Mouse (Mus musculus): ENCODE measurements at regions not wholly inside any gene's neighbourhood (a gene's known extent, or its start where the extent isn't known, plus 50 kb on each side); places are given as distances from the start of the nearest gene placed in this dataset.
"Not testable (repeated sequence)": the region's sequence is repeated elsewhere in the genome, so short reads cannot be mapped to it uniquely, and the experiment has no call there.

DNA sequence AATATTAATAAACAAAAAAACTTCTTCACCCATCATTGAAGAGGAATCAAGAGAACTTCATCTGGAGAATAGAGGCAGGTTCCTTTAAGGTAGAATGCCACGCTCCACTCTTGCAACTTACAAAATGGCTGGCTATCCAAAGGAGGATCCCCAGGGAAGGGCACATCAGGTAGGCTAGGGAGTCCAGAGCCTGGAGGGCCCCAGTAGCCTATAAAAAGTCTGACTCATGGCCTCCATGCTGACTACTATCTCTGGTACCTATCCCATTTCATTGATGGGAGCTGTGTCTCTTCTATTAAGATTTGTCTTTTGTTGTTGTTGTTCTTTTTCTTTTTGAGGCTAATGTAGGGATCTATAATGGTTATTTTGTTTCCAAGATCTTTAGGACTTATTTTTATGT is 294.4 kb upstream of the Nr5a2 start:
- Histone ChIP-seq H3K4me3 (no peak overlapping the region), H3K9me3 (no peaks in the 10 kb centered on the region), H3K9ac (replicated peaks) (no peak overlapping the region), H3K4me1 (peaks cover 6% of the 10 kb centered on the region; the same call in 1 of the 2 replicates), H3K27me3 (no peaks in the 10 kb centered on the region), H3K27ac (replicated peaks) (peak overlapping the region; percentile 47; the same call in 1 of the 2 replicates), H3K36me3 (no peaks in the 10 kb centered on the region), H3K4me2 (replicated peaks) (no peak overlapping the region)
- ATAC-seq (replicated peaks), result no peak
- 72% methylated on average over 1 of the region's 1 CpGs for WGBS

DNA sequence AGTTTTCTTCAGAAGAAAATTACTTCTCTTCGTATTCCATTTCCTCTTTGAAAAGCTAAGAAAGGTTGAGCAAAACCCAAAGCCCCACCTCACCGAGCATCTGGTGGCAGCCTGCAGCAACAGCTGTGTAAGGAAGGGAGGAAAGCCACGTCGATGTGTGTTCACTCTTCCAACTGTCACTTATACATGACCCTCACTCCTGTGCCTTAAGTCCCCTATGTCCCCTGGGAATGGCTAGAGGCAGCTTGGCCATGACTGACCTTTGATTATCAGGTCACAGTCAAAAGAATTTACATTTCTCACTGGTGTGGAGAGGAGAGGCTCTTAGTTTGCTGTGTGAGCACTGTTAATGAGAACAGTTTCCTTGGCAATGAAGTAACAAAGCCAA is 266.8 kb upstream of the Nr5a2 start:
- H3K4me3 ChIP-seq, result no peak overlapping the region

GRCm38 (mm10) chr1:137226479-137227097 is 266.3 kb upstream of the Nr5a2 start:
- no peaks in the 10 kb centered on the region for H3K9me3 ChIP-seq
- no peaks in the 10 kb centered on the region for H3K27me3 ChIP-seq
- H3K36me3 ChIP-seq, result no peaks in the 10 kb centered on the region
- H3K4me1 ChIP-seq, result peaks cover 4% of the 10 kb centered on the region
- H3K4me2 ChIP-seq (replicated peaks), result no peak overlapping the region
- H3K27ac ChIP-seq (replicated peaks), result no peak overlapping the region
- ATAC-seq (replicated peaks), result no peak
- H3K4me3 ChIP-seq, result no peak overlapping the region
- WGBS, result 79% methylated on average over 6 of the region's 6 CpGs
- H3K9ac ChIP-seq (replicated peaks), result no peak overlapping the region

More for the DNA sequence above, 266.8 kb upstream of the Nr5a2 start:
- Histone ChIP-seq H3K9me3 (no peaks in the 10 kb centered on the region), H3K9ac (replicated peaks) (no peak overlapping the region), H3K4me2 (replicated peaks) (no peak overlapping the region), H3K27me3 (no peaks in the 10 kb centered on the region), H3K27ac (replicated peaks) (no peak overlapping the region), H3K36me3 (no peaks in the 10 kb centered on the region), H3K4me1 (no peaks in the 10 kb centered on the region)
- WGBS, result 82% methylated on average over 4 of the region's 4 CpGs
- no peak for ATAC-seq (replicated peaks)

DNA sequence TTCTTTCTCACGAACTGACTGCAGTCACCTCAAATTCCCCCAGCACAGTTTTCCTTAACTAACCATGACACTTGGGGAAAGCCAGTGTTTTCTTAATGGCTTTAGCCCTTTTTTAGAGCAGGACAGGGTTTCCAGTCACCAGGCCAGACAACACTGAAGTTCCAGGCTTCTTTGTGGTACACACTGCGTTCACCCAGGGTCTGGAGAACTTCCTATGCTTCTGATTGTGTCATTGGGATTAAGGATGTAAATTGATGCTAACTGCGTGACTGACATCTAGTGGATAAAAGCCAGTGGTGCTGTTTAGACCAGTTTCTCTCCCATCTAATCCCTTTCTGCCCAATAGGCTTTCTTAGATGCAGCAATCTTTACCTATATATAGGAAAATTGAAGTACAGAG is 265.2 kb upstream of the Nr5a2 start:
- WGBS, result 28% methylated on average over 3 of the region's 3 CpGs
- Histone ChIP-seq H3K4me3 (no peak overlapping the region), H3K27me3 (no peaks in the 10 kb centered on the region), H3K4me1 (peaks cover 12% of the 10 kb centered on the region), H3K9ac (replicated peaks) (no peak overlapping the region), H3K4me2 (replicated peaks) (no peak overlapping the region), H3K27ac (replicated peaks) (no peak overlapping the region), H3K36me3 (no peaks in the 10 kb centered on the region), H3K9me3 (no peaks in the 10 kb centered on the region)
- ATAC-seq (replicated peaks), result peak; percentile 79

- Histone ChIP-seq H3K4me3 (no peak overlapping the region), H3K4me2 (replicated peaks) (no peak overlapping the region), H3K27ac (replicated peaks) (no peak overlapping the region), H3K4me1 (peaks cover 12% of the 10 kb centered on the region), H3K27me3 (no peaks in the 10 kb centered on the region), H3K36me3 (no peaks in the 10 kb centered on the region), H3K9ac (replicated peaks) (no peak overlapping the region), H3K9me3 (no peaks in the 10 kb centered on the region)
- no peak for ATAC-seq (replicated peaks)
- WGBS, result 44% methylated on average over 10 of the region's 10 CpGs
Measured at GRCm38 (mm10) chr1:137223052-137223451, 262.8 kb upstream of the Nr5a2 start.

DNA sequence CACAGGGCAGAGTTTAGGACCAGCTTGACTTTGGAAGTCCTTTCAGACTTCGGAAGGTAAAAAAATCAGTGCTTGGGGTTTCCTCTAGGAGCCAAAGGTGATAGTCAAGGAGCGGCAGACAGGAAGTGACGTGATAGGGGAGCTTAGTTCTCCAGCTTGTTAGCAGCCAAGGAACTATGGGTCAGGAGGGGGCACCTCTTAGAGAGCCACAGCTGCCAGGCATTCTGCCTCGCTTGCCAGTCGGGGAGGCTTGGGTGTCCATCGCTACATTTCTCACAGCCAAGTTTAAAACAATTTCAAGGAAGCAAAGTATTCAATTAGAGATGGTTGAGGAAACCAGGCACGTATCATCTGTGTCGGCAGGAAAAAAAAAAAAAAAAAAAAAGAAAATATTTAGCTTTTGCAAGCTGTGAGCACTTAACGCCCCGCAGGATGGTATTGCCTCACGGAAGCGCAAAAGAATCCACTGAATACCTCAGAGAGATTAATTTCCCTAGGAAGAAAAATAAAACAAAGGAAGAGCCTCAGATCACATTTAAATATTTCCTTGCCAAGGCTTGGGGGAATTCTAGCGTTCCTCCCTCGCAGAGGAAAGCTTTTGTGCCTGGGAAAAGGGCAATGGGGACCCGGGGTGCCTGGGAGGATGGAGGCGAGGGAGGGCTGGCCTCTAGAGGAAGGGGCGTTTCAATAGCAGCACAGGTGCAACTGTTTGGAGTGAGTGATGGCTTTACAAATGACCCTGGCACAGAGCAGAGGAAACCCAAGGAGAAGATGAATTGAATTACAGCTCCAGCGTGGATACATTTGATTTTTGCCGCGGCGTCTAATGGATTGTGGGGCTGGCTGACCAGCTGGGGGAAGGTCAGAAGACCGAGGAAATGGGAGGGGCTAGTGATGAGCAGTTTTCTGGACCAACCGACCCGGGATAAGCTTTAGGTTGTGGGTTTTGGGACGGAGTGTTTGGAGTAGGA is 261.1 kb upstream of the Nr5a2 start:
- H3K4me2 ChIP-seq (replicated peaks), result peak overlapping the region; percentile 78
- no peaks in the 10 kb centered on the region for H3K27me3 ChIP-seq
- H3K4me1 ChIP-seq, result peaks cover 12% of the 10 kb centered on the region
- H3K4me3 ChIP-seq, result peak overlapping the region; percentile 38
- peak; percentile 34; the same call in 1 of the 2 replicates for ATAC-seq (replicated peaks)
- no peaks in the 10 kb centered on the region for H3K9me3 ChIP-seq
- no peaks in the 10 kb centered on the region for H3K36me3 ChIP-seq
- no peak overlapping the region; the same call in 1 of the 2 replicates for H3K27ac ChIP-seq (replicated peaks)
- peak overlapping the region; percentile 53 for H3K9ac ChIP-seq (replicated peaks)
- WGBS, result 8% methylated on average over 25 of the region's 25 CpGs

GRCm38 (mm10) chr1:137220226-137220625 is 260.0 kb upstream of the Nr5a2 start:
- H3K4me3 ChIP-seq, result no peak overlapping the region
- no peaks in the 10 kb centered on the region for H3K27me3 ChIP-seq
- H3K4me2 ChIP-seq (replicated peaks), result no peak overlapping the region
- H3K27ac ChIP-seq (replicated peaks), result no peak overlapping the region
- peaks cover 12% of the 10 kb centered on the region for H3K4me1 ChIP-seq
- H3K9me3 ChIP-seq, result no peaks in the 10 kb centered on the region
- no peak for ATAC-seq (replicated peaks)
- no peak overlapping the region for H3K9ac ChIP-seq (replicated peaks)
- no peaks in the 10 kb centered on the region for H3K36me3 ChIP-seq
- WGBS, result 24% methylated on average over 6 of the region's 6 CpGs

- no peak overlapping the region for H3K4me3 ChIP-seq
- no peaks in the 10 kb centered on the region for H3K9me3 ChIP-seq
- H3K4me1 ChIP-seq, result peaks cover 12% of the 10 kb centered on the region
- H3K36me3 ChIP-seq, result no peaks in the 10 kb centered on the region
- no peak overlapping the region for H3K4me2 ChIP-seq (replicated peaks)
- WGBS, result 88% methylated on average over 11 of the region's 11 CpGs
- no peak overlapping the region for H3K27ac ChIP-seq (replicated peaks)
- no peak for ATAC-seq (replicated peaks)
- no peak overlapping the region for H3K9ac ChIP-seq (replicated peaks)
- no peaks in the 10 kb centered on the region for H3K27me3 ChIP-seq
Measured at GRCm38 (mm10) chr1:137218611-137219010, 258.4 kb upstream of the Nr5a2 start.

DNA sequence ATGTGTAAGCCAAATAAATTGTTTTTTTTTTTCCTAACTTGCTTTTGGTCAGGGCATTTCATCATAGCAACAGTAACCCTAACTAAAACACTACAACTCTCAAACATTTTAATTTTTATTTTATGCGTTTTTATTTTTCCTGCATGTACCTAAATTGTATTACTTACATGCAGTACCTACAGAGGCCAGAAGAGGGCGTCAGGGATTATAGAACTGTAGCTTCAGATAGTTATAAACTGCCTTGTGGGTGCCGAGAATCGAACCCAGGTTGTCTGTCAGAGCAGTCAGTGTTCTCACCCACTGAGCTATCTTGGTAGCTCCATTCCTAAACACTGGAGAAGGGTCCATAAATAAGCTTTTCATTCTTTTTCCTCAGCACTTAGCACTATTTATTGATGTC is 257.8 kb upstream of the Nr5a2 start:
- no peak overlapping the region for H3K4me3 ChIP-seq
- 70% methylated on average over 4 of the region's 4 CpGs for WGBS
- no peak for ATAC-seq (replicated peaks)

DNA sequence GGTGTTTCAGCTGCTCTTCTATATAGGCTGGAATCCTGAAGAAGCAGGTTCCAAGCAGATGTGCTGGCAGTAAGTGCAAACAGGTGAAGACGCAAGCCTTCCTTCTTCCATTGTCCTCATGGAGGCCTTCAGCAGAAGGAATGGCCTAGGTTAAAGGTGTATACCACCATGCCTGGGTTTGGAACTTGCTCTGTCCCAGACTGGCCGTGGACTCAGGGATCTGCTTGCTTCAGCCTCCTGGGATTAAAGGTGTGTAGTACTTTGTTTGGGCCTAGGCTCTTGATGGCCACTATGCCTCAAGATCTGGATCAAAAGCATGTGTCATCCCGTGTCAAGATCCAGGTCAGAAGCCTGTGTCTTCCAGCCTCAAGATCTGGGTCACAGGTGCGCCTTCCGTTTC is 257.0 kb upstream of the Nr5a2 start:
- WGBS, result 94% methylated on average over 5 of the region's 5 CpGs
- Histone ChIP-seq H3K9ac (replicated peaks) (no peak overlapping the region), H3K36me3 (no peaks in the 10 kb centered on the region), H3K4me2 (replicated peaks) (no peak overlapping the region), H3K9me3 (no peaks in the 10 kb centered on the region), H3K4me1 (peaks cover 12% of the 10 kb centered on the region), H3K27ac (replicated peaks) (no peak overlapping the region), H3K27me3 (no peaks in the 10 kb centered on the region), H3K4me3 (no peak overlapping the region)
- no peak for ATAC-seq (replicated peaks)

More for the DNA sequence above, 257.8 kb upstream of the Nr5a2 start:
- Histone ChIP-seq H3K27ac (replicated peaks) (no peak overlapping the region), H3K27me3 (no peaks in the 10 kb centered on the region), H3K36me3 (no peaks in the 10 kb centered on the region), H3K4me1 (peaks cover 12% of the 10 kb centered on the region), H3K4me2 (replicated peaks) (no peak overlapping the region), H3K9ac (replicated peaks) (no peak overlapping the region), H3K9me3 (no peaks in the 10 kb centered on the region)

- not testable (repeated sequence) for H3K9me3 ChIP-seq; ATAC-seq (replicated peaks); H3K36me3 ChIP-seq; H3K9ac ChIP-seq (replicated peaks); H3K4me1 ChIP-seq; H3K4me3 ChIP-seq; H3K27me3 ChIP-seq; H3K4me2 ChIP-seq (replicated peaks); H3K27ac ChIP-seq (replicated peaks)
- 84% methylated on average over 1 of the region's 1 CpGs for WGBS
Measured at GRCm38 (mm10) chr1:137214328-137214727, 254.1 kb upstream of the Nr5a2 start.

- no peak for ATAC-seq (replicated peaks)
- H3K4me2 ChIP-seq (replicated peaks), result no peak overlapping the region
- no peak overlapping the region for H3K9ac ChIP-seq (replicated peaks)
- H3K27me3 ChIP-seq, result no peaks in the 10 kb centered on the region
- 83% methylated on average over 5 of the region's 5 CpGs for WGBS
- H3K36me3 ChIP-seq, result no peaks in the 10 kb centered on the region
- no peak overlapping the region for H3K4me3 ChIP-seq
- no peak overlapping the region for H3K27ac ChIP-seq (replicated peaks)
- no peaks in the 10 kb centered on the region for H3K9me3 ChIP-seq
- H3K4me1 ChIP-seq, result no peaks in the 10 kb centered on the region
Measured at GRCm38 (mm10) chr1:137213717-137214116, 253.5 kb upstream of the Nr5a2 start.
